Mouse (Mus musculus) lung, embryonic 16.5 days (tissue): ENCODE results near the gene Kcnd3. TPM values are rescaled to one million over a fixed set of nuclear protein-coding genes. Genes with fewer than 3 reads are reported as not detected.
A peak's percentile ranks its signal among the peaks of the same experiment; 100 is the strongest.

Experiments
- ATAC-seq: fragments of 200-750 bp; cut with Nextera tagmentation; 2 replicates; pipeline ENCODE4 v1.8.0; 2017; ENCODE audit warnings: low read depth, mild to moderate bottlenecking, moderate library complexity
- H3K27ac ChIP-seq: fragments of 300-500 bp; sonication (generic); 2 replicates; pipeline ENCODE4 v1.5.1; 2014; ENCODE audit warnings: mild to moderate bottlenecking, control low read depth, low read length
- H3K27me3 ChIP-seq: fragments of 300-500 bp; sonication (generic); 2 replicates; pipeline ENCODE4 v1.6.1; 2014; ENCODE audit warnings: low read depth, low read length, mixed read lengths; ENCODE audit not compliant: control insufficient read depth, insufficient read depth
- H3K36me3 ChIP-seq: fragments of 300-500 bp; sonication (generic); 2 replicates; pipeline ENCODE4 v1.6.1; 2014; ENCODE audit warnings: low read length; ENCODE audit not compliant: control insufficient read depth, insufficient read depth
- H3K4me1 ChIP-seq: fragments of 300-500 bp; sonication (generic); replicated peaks from 2 replicates; pipeline ENCODE4 v1.6.1; 2014; ENCODE audit warnings: low read length, mixed read lengths; ENCODE audit not compliant: control insufficient read depth, insufficient read depth
- H3K4me2 ChIP-seq: fragments of 300-500 bp; sonication (generic); 2 replicates; pipeline ENCODE4 v1.6.1; 2014; ENCODE audit warnings: low read depth, low read length, control low read depth
- H3K4me3 ChIP-seq: fragments of 300-500 bp; sonication (generic); 2 replicates; pipeline ENCODE4 v1.5.1; 2014; ENCODE audit warnings: mild to moderate bottlenecking, low read length, control low read depth
- H3K9ac ChIP-seq: fragments of 300-500 bp; sonication (generic); 2 replicates; pipeline ENCODE4 v1.6.1; 2014; ENCODE audit warnings: low read length, control low read depth
- H3K9me3 ChIP-seq: fragments of 300-500 bp; sonication (generic); 2 replicates; pipeline ENCODE4 v1.6.1; 2016; ENCODE audit warnings: low read length; ENCODE audit not compliant: control insufficient read depth
- WGBS: fragments of 180-500 bp; shearing (Covaris S2); extraction: QIAGEN DNeasy Blood & Tissue Kit; methylation state at CpG from one replicate; pipeline ENCODE4 v1.1.7; 2014; 5-methylcytosine and 5-hydroxymethylcytosine counted together
- polyA plus RNA-seq: library from polyadenylated mRNA; unstranded; fragments of >200 nt; fragmentation: Nextera tagmentation; extraction: Ambion mirVana; gene quantifications from 2 replicates; pipeline ENCODE4 v1.2.1, GENCODE M21; 2015

Kcnd3 gene
- 0.21 and 0.26 TPM in 2 replicates for polyA plus RNA-seq

DNA sequence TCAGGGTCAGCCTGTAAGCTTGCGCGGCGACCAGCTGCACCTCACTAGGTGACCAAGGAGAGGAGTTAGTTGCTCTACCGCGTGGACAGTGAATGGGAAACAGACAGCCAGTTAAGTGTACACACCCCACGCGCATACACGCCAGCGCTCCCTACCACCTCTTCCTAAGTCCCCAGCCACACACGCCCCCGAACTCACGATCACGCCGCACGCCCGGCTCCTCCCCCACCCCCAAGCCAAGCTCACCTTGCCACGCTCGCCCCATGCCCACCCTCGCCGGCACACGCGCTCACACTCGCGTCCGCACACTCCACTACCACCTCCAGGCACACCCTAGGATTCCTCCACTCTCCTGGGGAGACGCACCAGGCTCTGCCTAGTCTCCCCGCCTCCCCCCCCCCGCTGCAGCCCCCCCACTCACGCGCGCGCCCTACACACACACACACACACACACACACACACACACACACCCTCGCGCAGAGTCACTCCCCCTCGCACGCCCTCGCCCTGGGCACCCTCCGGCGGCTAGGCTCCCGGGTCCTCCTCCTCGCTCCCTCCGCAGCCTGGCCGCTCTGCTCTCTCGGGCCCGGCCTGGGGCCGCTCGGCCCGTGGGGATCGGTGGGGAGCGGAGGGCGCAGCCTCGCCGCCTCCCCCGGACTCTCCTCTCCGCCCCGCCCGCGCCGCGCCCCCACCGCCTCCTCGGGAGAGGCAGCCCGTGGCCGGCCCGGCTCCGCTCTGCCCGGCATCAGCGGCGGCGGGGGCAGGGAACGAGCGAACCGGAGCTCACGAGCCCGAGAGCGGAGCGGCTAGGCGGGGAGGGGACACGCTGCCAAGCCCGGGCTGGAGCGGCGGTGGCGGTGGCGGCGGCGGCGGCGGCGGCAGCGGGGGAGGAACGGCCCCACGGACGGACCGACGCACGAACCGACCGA lies at the start of gene Kcnd3:
Gene Kcnd3, plus strand, starts transcription at position 704 of the 929 bp plus-strand sequence.
- Histone ChIP-seq H3K9ac (peak within 1 kb of the TSS; percentile 57), H3K9me3 (no peaks in the 10 kb centered on the region), H3K27me3 (peaks cover 65% of the 10 kb centered on the region), H3K27ac (no peak within 1 kb of the TSS), H3K4me3 (peak within 1 kb of the TSS; percentile 60), H3K4me2 (peak within 1 kb of the TSS; percentile 100), H3K4me1 (peaks cover 13% of the 10 kb centered on the region), H3K36me3 (no peaks in the 10 kb centered on the region)
- ATAC-seq, result peak; percentile 81
- WGBS, result 2% methylated on average over 37 of the region's 98 CpGs

DNA sequence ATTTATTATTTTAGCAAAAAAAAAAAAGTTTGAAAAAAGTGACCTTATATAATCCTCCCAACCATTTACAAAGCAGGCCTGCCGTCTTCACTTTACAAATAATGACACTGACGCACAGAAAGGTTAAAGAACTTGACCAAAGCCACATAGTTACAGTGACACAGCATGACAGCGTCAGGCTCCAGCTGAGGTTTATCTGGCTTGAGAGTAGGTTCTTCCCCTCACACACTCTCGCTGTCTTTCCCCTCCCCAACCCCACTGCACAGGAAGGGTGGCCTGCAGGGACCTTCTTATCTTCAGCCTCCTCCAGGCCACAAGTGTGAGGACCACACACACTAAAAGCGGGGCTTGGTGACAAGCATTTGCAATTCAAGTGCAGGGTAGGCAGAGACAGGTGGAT lies 49.5 kb upstream of the Kcnd3 start:
- Histone ChIP-seq H3K27me3 (no peaks in the 10 kb centered on the region), H3K9me3 (no peaks in the 10 kb centered on the region), H3K4me2 (no peak overlapping the region), H3K4me1 (peaks cover 2% of the 10 kb centered on the region; the same call in 1 of the 2 replicates), H3K4me3 (no peak overlapping the region), H3K9ac (no peak overlapping the region), H3K36me3 (no peaks in the 10 kb centered on the region), H3K27ac (no peak overlapping the region)
- ATAC-seq, result peak; percentile 46; the same call in 1 of the 2 replicates
- 23% methylated on average over 5 of the region's 5 CpGs for WGBS

DNA sequence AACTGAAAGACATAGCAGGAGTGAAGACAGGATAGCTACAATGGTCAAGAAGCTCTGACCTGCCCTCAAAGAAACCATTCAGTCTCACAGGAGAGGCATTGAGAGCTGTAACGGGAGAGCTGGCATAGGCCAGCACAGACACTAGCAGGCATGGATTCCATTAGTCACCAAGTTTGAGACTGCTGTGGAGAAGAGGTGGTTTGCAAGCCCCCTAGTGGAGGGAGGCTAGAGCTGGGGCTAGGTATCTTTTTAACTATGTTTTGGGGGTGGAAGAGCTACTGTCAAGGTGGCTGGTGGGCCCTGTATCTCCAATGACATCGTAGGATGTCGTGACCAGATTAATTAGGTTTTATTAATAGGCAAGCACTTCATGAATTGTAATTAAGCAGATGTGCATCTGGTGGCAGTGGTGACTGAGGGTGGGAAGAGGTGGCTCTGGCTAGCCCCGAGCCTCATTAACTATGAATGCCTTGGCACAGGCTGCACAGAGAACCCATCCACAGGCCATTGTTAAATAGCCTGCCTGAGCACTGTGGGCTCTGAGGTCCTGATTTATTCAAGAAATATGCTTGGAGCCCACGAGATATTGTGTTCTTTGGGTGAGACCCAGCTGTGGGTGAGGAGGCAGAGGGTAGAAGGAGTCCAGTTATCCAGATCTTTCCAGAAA lies 48.6 kb upstream of the Kcnd3 start:
- ATAC-seq, result peak; percentile 27
- no peak overlapping the region for H3K4me3 ChIP-seq
- no peaks in the 10 kb centered on the region for H3K27me3 ChIP-seq
- no peak overlapping the region for H3K27ac ChIP-seq
- no peak overlapping the region for H3K9ac ChIP-seq
- H3K4me1 ChIP-seq, result peaks cover 2% of the 10 kb centered on the region; the same call in 1 of the 2 replicates
- no peak overlapping the region for H3K4me2 ChIP-seq
- no peaks in the 10 kb centered on the region for H3K9me3 ChIP-seq
- 66% methylated on average over 5 of the region's 5 CpGs for WGBS
- H3K36me3 ChIP-seq, result no peaks in the 10 kb centered on the region

DNA sequence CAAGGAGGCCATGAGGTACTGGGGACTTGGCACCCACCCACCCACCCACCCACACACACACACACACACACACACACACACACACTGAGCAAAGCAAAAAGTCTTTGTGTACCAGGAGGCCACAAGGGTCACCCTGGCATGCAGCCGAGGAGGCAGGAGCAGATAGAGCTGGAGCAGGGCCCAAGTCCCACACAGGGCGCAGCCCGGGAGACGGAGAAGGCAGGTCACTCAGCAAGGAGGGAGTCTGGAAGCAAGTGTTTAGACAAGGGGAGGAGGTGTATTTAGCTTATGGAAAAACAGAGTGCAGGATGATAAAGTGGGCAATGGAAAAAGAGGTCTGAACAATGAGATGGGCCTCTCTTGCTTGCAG lies 48.1 kb upstream of the Kcnd3 start:
- H3K4me1 ChIP-seq, result peaks cover 2% of the 10 kb centered on the region; the same call in 1 of the 2 replicates
- H3K4me2 ChIP-seq, result no peak overlapping the region
- H3K4me3 ChIP-seq, result no peak overlapping the region
- no peak overlapping the region for H3K9ac ChIP-seq
- H3K27ac ChIP-seq, result no peak overlapping the region
- no peaks in the 10 kb centered on the region for H3K9me3 ChIP-seq
- no peaks in the 10 kb centered on the region for H3K27me3 ChIP-seq
- ATAC-seq, result peak; percentile 59
- WGBS, result 15% methylated on average over 4 of the region's 4 CpGs
- no peaks in the 10 kb centered on the region for H3K36me3 ChIP-seq

DNA sequence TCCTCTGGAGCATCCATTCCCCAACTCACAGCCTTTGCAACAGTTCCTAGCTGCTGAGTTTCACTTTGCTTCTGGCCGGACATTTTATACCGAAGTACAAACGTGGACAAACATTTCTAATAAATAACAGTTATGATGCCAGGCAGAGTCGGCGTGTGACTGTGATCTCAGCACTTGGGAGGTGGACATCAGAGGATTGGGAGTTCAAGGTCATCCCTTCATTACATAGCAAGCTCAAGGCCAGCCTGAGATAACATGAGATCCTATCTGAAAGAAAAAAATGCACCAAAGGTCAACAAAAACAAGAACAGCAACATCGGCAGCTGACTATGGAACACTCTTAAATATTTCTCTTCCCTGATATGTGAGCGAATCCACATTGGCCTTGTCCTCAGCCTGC lies 46.6 kb upstream of the Kcnd3 start:
- Histone ChIP-seq H3K36me3 (no peaks in the 10 kb centered on the region), H3K4me3 (no peak overlapping the region), H3K27ac (no peak overlapping the region), H3K4me1 (peaks cover 2% of the 10 kb centered on the region; the same call in 1 of the 2 replicates), H3K27me3 (no peaks in the 10 kb centered on the region), H3K4me2 (no peak overlapping the region), H3K9ac (no peak overlapping the region), H3K9me3 (no peaks in the 10 kb centered on the region)
- no peak for ATAC-seq
- 80% methylated on average over 7 of the region's 7 CpGs for WGBS

DNA sequence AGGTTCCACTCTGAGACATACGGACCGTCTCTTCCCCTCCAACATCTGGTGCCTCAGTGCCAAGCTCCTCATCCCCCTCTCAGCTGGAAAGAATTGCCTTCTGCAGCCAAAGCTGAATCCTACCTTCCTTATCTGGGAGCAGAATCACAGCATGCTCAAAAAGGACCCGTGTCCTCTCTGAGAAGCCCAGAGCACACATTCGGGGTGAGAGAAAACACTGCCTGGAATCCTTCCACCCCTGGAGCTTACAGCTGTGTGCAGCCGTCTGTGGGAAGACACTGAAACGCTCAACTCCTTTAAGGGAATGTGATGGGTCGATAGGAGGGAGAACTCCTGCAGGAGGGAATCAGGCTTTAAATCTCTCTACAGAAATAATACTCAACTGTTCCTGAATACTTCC lies 46.1 kb upstream of the Kcnd3 start:
- Histone ChIP-seq H3K4me3 (no peak overlapping the region), H3K9me3 (no peaks in the 10 kb centered on the region), H3K9ac (no peak overlapping the region), H3K27me3 (no peaks in the 10 kb centered on the region), H3K4me1 (peaks cover 2% of the 10 kb centered on the region; the same call in 1 of the 2 replicates), H3K36me3 (no peaks in the 10 kb centered on the region), H3K4me2 (no peak overlapping the region), H3K27ac (no peak overlapping the region)
- ATAC-seq, result no peak
- 32% methylated on average over 7 of the region's 7 CpGs for WGBS

DNA sequence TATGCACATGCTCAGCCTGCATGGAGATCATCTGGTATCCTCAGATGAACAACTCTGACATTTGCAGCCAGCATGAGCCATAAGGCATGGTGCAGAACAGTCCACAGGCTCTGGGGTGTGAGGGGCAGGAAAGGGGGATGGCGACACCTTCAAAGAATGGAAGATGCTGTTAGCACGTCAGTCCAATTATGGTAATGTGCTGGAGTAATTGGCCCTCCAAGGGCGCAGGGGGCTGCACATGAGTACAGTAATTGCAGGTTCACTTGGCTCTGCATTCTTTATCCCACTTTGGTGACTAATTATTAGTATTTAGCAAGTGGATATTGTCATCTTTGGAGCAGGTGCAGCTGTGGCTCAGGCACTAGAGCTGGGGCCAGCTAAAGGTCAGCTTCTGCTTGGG lies 43.9 kb upstream of the Kcnd3 start:
- Histone ChIP-seq H3K9ac (no peak overlapping the region), H3K27ac (no peak overlapping the region), H3K27me3 (no peaks in the 10 kb centered on the region), H3K4me2 (no peak overlapping the region), H3K9me3 (no peaks in the 10 kb centered on the region), H3K36me3 (no peaks in the 10 kb centered on the region), H3K4me1 (peaks cover 2% of the 10 kb centered on the region; the same call in 1 of the 2 replicates), H3K4me3 (no peak overlapping the region)
- ATAC-seq, result no peak
- 72% methylated on average over 3 of the region's 3 CpGs for WGBS

DNA sequence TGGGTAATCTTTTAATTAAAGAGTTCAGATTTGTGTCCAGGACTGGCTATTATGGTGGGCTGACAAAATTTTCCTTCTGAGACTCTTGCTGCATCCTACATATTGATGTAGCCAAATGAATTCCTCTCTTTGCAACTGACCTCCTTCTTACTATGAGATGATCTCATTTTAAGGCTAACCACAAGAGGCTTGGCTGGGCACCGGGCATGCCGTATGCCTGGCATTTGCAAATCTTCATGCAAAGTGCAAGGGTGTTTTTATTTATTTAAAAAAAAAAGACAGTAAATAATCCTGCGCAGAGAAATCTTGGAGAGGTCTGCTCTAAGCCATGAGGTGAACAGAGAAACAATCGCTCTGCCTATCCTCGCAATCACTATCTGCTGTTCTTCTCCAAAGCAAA lies 41.3 kb upstream of the Kcnd3 start:
- H3K4me1 ChIP-seq, result no peaks in the 10 kb centered on the region
- H3K9me3 ChIP-seq, result no peaks in the 10 kb centered on the region
- H3K27me3 ChIP-seq, result no peaks in the 10 kb centered on the region
- H3K36me3 ChIP-seq, result no peaks in the 10 kb centered on the region
- no peak overlapping the region for H3K4me2 ChIP-seq
- H3K27ac ChIP-seq, result no peak overlapping the region
- H3K9ac ChIP-seq, result no peak overlapping the region
- H3K4me3 ChIP-seq, result no peak overlapping the region
- no peak for ATAC-seq
- WGBS, result 90% methylated on average over 5 of the region's 5 CpGs

DNA sequence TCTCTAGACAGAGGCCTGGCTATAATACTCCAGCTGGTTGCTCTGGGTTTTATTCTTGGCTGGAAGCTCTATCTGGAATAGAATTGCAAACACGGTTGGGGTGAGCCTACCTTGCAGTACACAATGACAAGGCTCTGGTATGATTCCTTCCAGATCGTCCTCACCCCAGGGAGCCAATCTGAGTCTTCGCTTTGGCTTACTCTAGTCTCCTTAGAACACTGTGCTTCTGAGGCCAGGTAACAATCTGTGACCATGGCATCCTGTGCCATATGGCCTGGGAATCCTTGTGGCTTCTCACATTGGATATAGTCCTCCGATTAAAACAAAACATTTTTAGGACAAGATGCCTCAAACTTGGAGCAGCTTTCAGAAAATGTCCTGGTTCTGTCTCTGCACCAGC lies 40.4 kb upstream of the Kcnd3 start:
- Histone ChIP-seq H3K27me3 (no peaks in the 10 kb centered on the region), H3K27ac (no peak overlapping the region), H3K36me3 (no peaks in the 10 kb centered on the region), H3K4me3 (no peak overlapping the region), H3K9ac (no peak overlapping the region), H3K4me1 (no peaks in the 10 kb centered on the region), H3K9me3 (no peaks in the 10 kb centered on the region), H3K4me2 (no peak overlapping the region)
- 82% methylated on average over 4 of the region's 4 CpGs for WGBS
- no peak for ATAC-seq
